Mouse (Mus musculus): ENCODE measurements around the gene Il10. TPM values are rescaled to one million over a fixed set of nuclear protein-coding genes. Genes with fewer than 3 reads are reported as not detected.

Il10 gene
- total and polyA plus RNA-seq, 3 experiments: not detected

DNA sequence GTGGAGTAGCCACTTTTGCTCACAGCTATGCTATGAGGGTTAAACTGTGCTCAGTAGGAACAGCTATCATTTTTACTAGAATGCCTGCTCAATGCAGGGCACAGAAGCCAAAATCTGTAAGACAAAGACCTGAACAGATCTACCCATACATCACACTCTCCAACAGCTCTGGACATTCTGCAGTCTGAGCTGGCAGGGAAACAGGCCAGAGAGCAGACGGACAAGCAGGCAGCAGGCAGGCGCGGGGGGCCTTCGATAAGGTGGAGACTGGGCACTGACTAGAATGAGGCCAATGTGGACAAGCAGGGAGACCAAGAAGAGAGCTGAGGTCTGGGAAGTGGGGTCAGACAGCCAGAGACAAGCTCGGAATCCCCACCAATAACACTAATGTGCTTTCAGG is 40.2 kb downstream of the Il10 start:
- peaks cover 39% of the 10 kb centered on the region for H3K4me1 ChIP-seq (ENCODE audit: control insufficient read depth, insufficient read depth, low read length)
- no peak for DNase-seq
- intact Hi-C loops (cut with DNase I): loop anchor here (2.0 to 10.0 kb wide), 3 partner anchors 29 to 515 kb away; partner anchors contain the start of gene Mapkapk2
- peaks cover 3% of the 10 kb centered on the region; the same call in 1 of the 2 replicates for H3K79me2 ChIP-seq (replicated peaks; ENCODE audit: control insufficient read depth, insufficient read depth, low read length)
- H3K27ac ChIP-seq: no peak overlapping the region
- H3K27me3 ChIP-seq (ENCODE audit: control insufficient read depth, insufficient read depth, low read length): no peaks in the 10 kb centered on the region
- H3K36me3 ChIP-seq (ENCODE audit: control insufficient read depth, insufficient read depth, low read length): peaks cover 6% of the 10 kb centered on the region; the same call in 1 of the 2 replicates
- H3K9ac ChIP-seq (ENCODE audit: low read depth, low read length): no peak overlapping the region
- 72% methylated on average over 5 of the region's 5 CpGs for WGBS
- no peak overlapping the region for H3K4me3 ChIP-seq
- TF ChIP-seq POLR2A (IDR thresholded peaks at IDR 0.05; ENCODE audit: insufficient read depth, low read depth, low read length) (no peak), EP300 (IDR thresholded peaks at IDR 0.05; ENCODE audit: insufficient read depth, low read depth, low read length) (no peak), CTCF (IDR thresholded peaks at IDR 0.05) (no peak)

DNA sequence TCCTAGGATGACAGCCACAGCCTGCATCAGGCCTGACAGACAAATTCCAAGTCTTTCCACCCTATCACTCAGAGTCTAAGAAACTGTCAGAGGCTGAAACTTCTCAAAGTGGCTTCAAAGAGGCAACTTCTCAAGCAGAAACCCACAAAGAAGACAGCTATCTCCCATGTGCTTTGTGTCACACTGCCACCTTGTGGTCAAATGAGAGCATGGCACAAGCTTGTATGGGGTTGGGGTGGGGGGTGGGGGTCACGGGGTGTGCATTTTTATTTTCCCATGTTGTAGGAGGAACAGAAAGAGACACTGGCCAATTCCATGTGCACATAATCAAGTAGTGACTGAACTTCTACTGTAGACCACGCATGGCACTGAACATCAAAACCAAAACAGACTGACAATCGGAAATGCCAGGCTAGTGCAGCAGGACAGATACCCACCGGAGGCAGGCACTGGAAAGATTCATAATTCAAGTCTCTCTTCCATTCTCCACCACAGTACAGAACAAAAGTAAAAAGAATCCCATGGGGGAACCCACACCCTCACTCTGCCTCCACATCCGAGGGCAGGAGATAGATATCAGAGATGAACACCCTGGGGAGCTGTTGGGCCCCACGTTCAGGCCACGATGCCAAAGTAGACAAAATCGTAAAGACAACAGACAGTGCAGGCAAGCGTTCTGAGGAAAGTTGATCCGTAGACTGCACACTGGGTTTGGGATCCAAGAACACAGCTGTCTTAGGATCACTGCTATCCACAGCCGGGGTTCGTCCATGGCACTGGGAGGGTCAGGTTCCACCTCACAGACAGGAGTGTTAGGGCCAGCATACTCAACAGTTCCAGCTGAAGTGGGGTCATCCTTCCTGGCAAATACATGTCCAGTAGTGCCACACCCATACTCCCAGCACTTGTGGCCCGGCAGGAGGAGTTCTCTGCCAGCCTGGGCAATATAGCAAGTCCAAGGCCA is 40.9 kb downstream of the Il10 start:
- intact Hi-C loops (cut with DNase I): loop anchor here (2.0 kb wide), 2 partner anchors 28 to 36 kb away; partner anchors contain the start of gene Mapkapk2
- peak; percentile 82 for TF ChIP-seq CTCF (IDR thresholded peaks at IDR 0.05)
- no peak for TF ChIP-seq EP300 (IDR thresholded peaks at IDR 0.05; ENCODE audit: insufficient read depth, low read depth, low read length)
- TF ChIP-seq POLR2A (IDR thresholded peaks at IDR 0.05; ENCODE audit: insufficient read depth, low read depth, low read length): no peak
- Histone ChIP-seq H3K27me3 (ENCODE audit: control insufficient read depth, insufficient read depth, low read length) (no peaks in the 10 kb centered on the region), H3K27ac (peak overlapping the region; percentile 28), H3K4me1 (ENCODE audit: control insufficient read depth, insufficient read depth, low read length) (peaks cover 41% of the 10 kb centered on the region), H3K36me3 (ENCODE audit: control insufficient read depth, insufficient read depth, low read length) (peaks cover 8% of the 10 kb centered on the region; the same call in 1 of the 2 replicates), H3K79me2 (replicated peaks; ENCODE audit: control insufficient read depth, insufficient read depth, low read length) (peaks cover 3% of the 10 kb centered on the region; the same call in 1 of the 2 replicates), H3K4me3 (no peak overlapping the region), H3K9ac (ENCODE audit: low read depth, low read length) (no peak overlapping the region; the same call in 1 of the 2 replicates)
- no peak for DNase-seq
- WGBS: 28% methylated on average over 13 of the region's 13 CpGs

DNA sequence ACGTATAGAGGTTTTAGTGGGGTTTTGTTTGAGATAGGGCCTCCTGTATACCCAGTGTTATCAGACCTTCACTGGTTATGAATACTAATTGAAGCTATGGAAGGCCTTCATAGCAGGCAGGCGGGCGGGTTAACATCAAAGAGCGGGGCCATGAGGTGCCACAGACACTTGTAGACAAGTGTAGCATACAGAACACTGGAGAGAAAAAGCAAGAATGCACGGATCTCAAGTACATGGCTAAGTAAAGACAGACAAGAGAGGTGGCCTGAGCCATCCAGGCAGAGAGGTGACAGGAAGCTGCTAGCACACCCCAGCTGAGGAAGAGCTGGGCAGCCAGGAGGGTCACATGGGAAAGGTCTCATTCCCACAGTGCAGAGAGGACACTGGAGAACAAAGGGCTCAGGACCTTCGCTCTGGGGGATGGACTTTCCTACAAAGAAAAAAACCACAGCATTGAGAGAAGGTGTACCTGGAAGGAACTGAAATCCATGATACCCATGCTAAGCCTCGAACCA is 42.2 kb downstream of the Il10 start:
- Histone ChIP-seq H3K27me3 (ENCODE audit: control insufficient read depth, insufficient read depth, low read length) (no peaks in the 10 kb centered on the region), H3K9ac (ENCODE audit: low read depth, low read length) (no peak overlapping the region), H3K79me2 (replicated peaks; ENCODE audit: control insufficient read depth, insufficient read depth, low read length) (peaks cover 3% of the 10 kb centered on the region; the same call in 1 of the 2 replicates), H3K36me3 (ENCODE audit: control insufficient read depth, insufficient read depth, low read length) (peaks cover 8% of the 10 kb centered on the region; the same call in 1 of the 2 replicates), H3K27ac (peak overlapping the region; percentile 67), H3K4me1 (ENCODE audit: control insufficient read depth, insufficient read depth, low read length) (peaks cover 41% of the 10 kb centered on the region), H3K4me3 (no peak overlapping the region)
- DNase-seq: no peak
- intact Hi-C loops (cut with DNase I): loop anchor here (2.0 kb wide), 2 partner anchors 27 to 35 kb away; partner anchors contain the start of gene Mapkapk2
- 55% methylated on average over 7 of the region's 7 CpGs for WGBS
- no peak for TF ChIP-seq CTCF (IDR thresholded peaks at IDR 0.05)
- no peak for TF ChIP-seq EP300 (IDR thresholded peaks at IDR 0.05; ENCODE audit: insufficient read depth, low read depth, low read length)
- no peak for TF ChIP-seq POLR2A (IDR thresholded peaks at IDR 0.05; ENCODE audit: insufficient read depth, low read depth, low read length)

DNA sequence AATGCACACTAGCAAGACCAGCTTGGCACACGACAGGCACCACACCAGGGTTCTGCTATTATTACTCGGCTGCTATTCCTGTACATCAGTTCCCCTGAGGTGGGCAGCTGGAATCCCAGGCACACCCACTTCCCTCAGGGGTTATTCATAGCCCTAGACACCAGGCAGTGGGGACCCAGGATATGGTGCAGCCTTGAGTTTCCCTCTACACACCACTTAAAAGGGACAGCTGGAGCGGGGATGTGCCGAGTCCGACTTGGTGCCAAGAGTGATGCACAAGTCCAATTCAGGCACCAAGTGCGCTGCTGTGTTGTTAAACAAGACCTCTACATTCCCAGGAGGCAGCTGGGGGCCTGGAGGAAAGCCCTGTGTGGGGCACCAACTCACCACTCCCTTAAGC is 43.2 kb downstream of the Il10 start:
- H3K79me2 ChIP-seq (replicated peaks; ENCODE audit: control insufficient read depth, insufficient read depth, low read length): peaks cover 5% of the 10 kb centered on the region; the same call in 1 of the 2 replicates

DNA sequence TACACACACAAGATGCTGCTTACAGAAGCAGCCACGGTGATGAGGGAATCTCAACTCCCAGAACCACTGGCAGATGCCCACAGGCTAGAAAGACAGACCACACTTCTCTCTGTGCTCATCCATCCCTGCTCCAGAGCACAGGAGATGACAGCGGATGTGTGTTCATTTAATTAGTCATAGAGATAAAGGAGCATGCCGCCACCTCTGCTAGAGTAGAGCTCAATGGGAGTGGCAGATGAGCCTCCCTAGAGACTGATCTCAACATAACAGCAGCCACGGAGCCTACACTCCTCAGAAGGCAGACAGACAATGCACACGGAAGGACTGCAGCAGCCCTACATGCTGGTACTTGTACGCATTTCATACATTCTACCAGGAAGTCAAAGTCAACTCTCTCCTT is 44.6 kb downstream of the Il10 start:
- peaks cover 44% of the 10 kb centered on the region for H3K4me1 ChIP-seq (ENCODE audit: control insufficient read depth, insufficient read depth, low read length)
- H3K4me3 ChIP-seq: no peak overlapping the region
- peak in 1 of 2 experiments; percentile 15 for DNase-seq
- H3K79me2 ChIP-seq (replicated peaks; ENCODE audit: control insufficient read depth, insufficient read depth, low read length): peaks cover 5% of the 10 kb centered on the region; the same call in 1 of the 2 replicates
- H3K27ac ChIP-seq: no peak overlapping the region
- peaks cover 19% of the 10 kb centered on the region for H3K36me3 ChIP-seq (ENCODE audit: control insufficient read depth, insufficient read depth, low read length)
- no peaks in the 10 kb centered on the region for H3K27me3 ChIP-seq (ENCODE audit: control insufficient read depth, insufficient read depth, low read length)
- TF ChIP-seq EP300 (IDR thresholded peaks at IDR 0.05; ENCODE audit: insufficient read depth, low read depth, low read length) (no peak), CTCF (IDR thresholded peaks at IDR 0.05) (no peak), POLR2A (IDR thresholded peaks at IDR 0.05; ENCODE audit: insufficient read depth, low read depth, low read length) (no peak)
- H3K9ac ChIP-seq (ENCODE audit: low read depth, low read length): no peak overlapping the region
- intact Hi-C loops (cut with DNase I): no loop called here
- 28% methylated on average over 6 of the region's 6 CpGs for WGBS

More for the DNA sequence above, 43.2 kb downstream of the Il10 start:
- peak overlapping the region; percentile 29; the same call in 1 of the 2 replicates for H3K9ac ChIP-seq (ENCODE audit: low read depth, low read length)
- DNase-seq: peak; percentile 51 to 55
- no peak for TF ChIP-seq CTCF (IDR thresholded peaks at IDR 0.05)
- no peak for TF ChIP-seq EP300 (IDR thresholded peaks at IDR 0.05; ENCODE audit: insufficient read depth, low read depth, low read length)
- no peak for TF ChIP-seq POLR2A (IDR thresholded peaks at IDR 0.05; ENCODE audit: insufficient read depth, low read depth, low read length)
- peaks cover 8% of the 10 kb centered on the region; the same call in 1 of the 2 replicates for H3K36me3 ChIP-seq (ENCODE audit: control insufficient read depth, insufficient read depth, low read length)
- peak overlapping the region; percentile 67 for H3K27ac ChIP-seq
- H3K4me1 ChIP-seq (ENCODE audit: control insufficient read depth, insufficient read depth, low read length): peaks cover 41% of the 10 kb centered on the region
- no peak overlapping the region for H3K4me3 ChIP-seq
- WGBS: 12% methylated on average over 6 of the region's 6 CpGs
- no peaks in the 10 kb centered on the region for H3K27me3 ChIP-seq (ENCODE audit: control insufficient read depth, insufficient read depth, low read length)
- intact Hi-C loops (cut with DNase I): no loop called here

Data from heart, adult 2 months (tissue).